Mouse (Mus musculus) forebrain, embryonic 11.5 days (tissue): ENCODE measurements around the gene Ccr8. TPM values are rescaled to one million over a fixed set of nuclear protein-coding genes. Genes with fewer than 3 reads are reported as not detected.

Experiments used
- polyA plus RNA-seq: library from polyadenylated mRNA; unstranded; fragments of >200 nt; fragmentation: Nextera tagmentation; extraction: Ambion mirVana; gene quantifications from 2 replicates; pipeline ENCODE4 v1.2.1, GENCODE M21; 2014

Gene Ccr8
- polyA plus RNA-seq, 1 experiment from 2014 or later = not detected

Other genes with a start within 250 kb of the Ccr8 start
- 60.7 and 67.0 TPM in 2 replicates for gene Wdr48, start 197.2 kb upstream of the Ccr8 start, polyA plus RNA-seq
- gene Gorasp1, start 154.5 kb upstream of the Ccr8 start, polyA plus RNA-seq = 19.3 and 25.7 TPM in 2 replicates
- gene Ttc21a, start 154.5 kb upstream of the Ccr8 start, polyA plus RNA-seq = 0.11 and 0.33 TPM in 2 replicates
- gene Csrnp1, start 107.5 kb upstream of the Ccr8 start, polyA plus RNA-seq = 1.5 and 1.6 TPM in 2 replicates
- not detected in 2 replicates for gene Xirp1, start 68.5 kb upstream of the Ccr8 start, polyA plus RNA-seq
- 3.7 and 3.9 TPM in 2 replicates for gene Cx3cr1, start 22.2 kb upstream of the Ccr8 start, polyA plus RNA-seq
- gene Slc25a38, start 18.3 kb downstream of the Ccr8 start, polyA plus RNA-seq = 33.7 and 38.1 TPM in 2 replicates
- 1,443 and 1,598 TPM in 2 replicates for gene Rpsa, start 35.6 kb downstream of the Ccr8 start, polyA plus RNA-seq
- 1.9 and 3.2 TPM in 2 replicates for gene Mobp, start 57.6 kb downstream of the Ccr8 start, polyA plus RNA-seq
- 0.28 and 0.86 TPM in 2 replicates for gene Myrip, start 209.4 kb downstream of the Ccr8 start, polyA plus RNA-seq